Mouse (Mus musculus) midbrain, embryonic 10.5 days (tissue): ENCODE measurements around the gene Taar1. TPM values are rescaled to one million over a fixed set of nuclear protein-coding genes. Genes with fewer than 3 reads are reported as not detected.

Experiments used
- DNase-seq: peaks from one replicate; pipeline ENCODE4 v3.0.0-alpha.2; 2017; ENCODE audit warnings: low spot score
- H3K27ac ChIP-seq: fragments of 300-500 bp; sonication (generic); replicated peaks from 2 replicates; pipeline ENCODE4 v1.5.1; 2016; ENCODE audit warnings: mild to moderate bottlenecking
- H3K27me3 ChIP-seq: fragments of 300-500 bp; sonication (generic); 2 replicates; pipeline ENCODE4 v1.6.1; 2016; ENCODE audit warnings: low read depth, mild to moderate bottlenecking; ENCODE audit not compliant: poor library complexity, severe bottlenecking
- H3K36me3 ChIP-seq: fragments of 300-500 bp; sonication (generic); 2 replicates; pipeline ENCODE4 v1.6.1; 2016; ENCODE audit warnings: mild to moderate bottlenecking, moderate library complexity
- H3K4me1 ChIP-seq: fragments of 300-500 bp; sonication (generic); 2 replicates; pipeline ENCODE4 v1.6.1; 2016
- H3K4me3 ChIP-seq: fragments of 300-500 bp; sonication (generic); 2 replicates; pipeline ENCODE4 v1.5.1; 2016; ENCODE audit warnings: mild to moderate bottlenecking, moderate library complexity
- H3K9me3 ChIP-seq: fragments of 300-500 bp; sonication (generic); replicated peaks from 2 replicates; pipeline ENCODE4 v1.6.1; 2016; ENCODE audit warnings: mild to moderate bottlenecking
- WGBS: fragments of 180-500 bp; shearing (Covaris S2); methylation state at CpG from one replicate; pipeline ENCODE4 v1.1.7; 2016; 5-methylcytosine and 5-hydroxymethylcytosine counted together
- polyA plus RNA-seq: library from polyadenylated mRNA; unstranded; fragments of >200 nt; fragmentation: Nextera tagmentation; extraction: Ambion mirVana; gene quantifications from 2 replicates; pipeline ENCODE4 v1.2.1, GENCODE M21; 2016

Taar1 gene
- not detected in 2 replicates for polyA plus RNA-seq

- no peak for DNase-seq
- WGBS, result 94% methylated on average over 4 of the region's 4 CpGs
- Histone ChIP-seq H3K4me3 (no peak within 1 kb of the TSS), H3K36me3 (no peaks in the 10 kb centered on the region), H3K4me1 (no peaks in the 10 kb centered on the region), H3K27me3 (no peaks in the 10 kb centered on the region), H3K9me3 (no peaks in the 10 kb centered on the region), H3K27ac (no peak within 1 kb of the TSS)
Measured at GRCm38 (mm10) chr10:23920056-23920455, at the start of gene Taar1. Gene Taar1, plus strand, starts transcription at chr10:23920356.

- Histone ChIP-seq H3K4me3 (no peak overlapping the region), H3K36me3 (no peaks in the 10 kb centered on the region), H3K4me1 (no peaks in the 10 kb centered on the region), H3K9me3 (no peaks in the 10 kb centered on the region; the same call in 1 of the 2 replicates), H3K27ac (no peak overlapping the region), H3K27me3 (no peaks in the 10 kb centered on the region)
- 85% methylated on average over 6 of the region's 6 CpGs for WGBS
- DNase-seq, result no peak
Measured at GRCm38 (mm10) chr10:23880695-23881094, 39.5 kb upstream of the Taar1 start.

DNA sequence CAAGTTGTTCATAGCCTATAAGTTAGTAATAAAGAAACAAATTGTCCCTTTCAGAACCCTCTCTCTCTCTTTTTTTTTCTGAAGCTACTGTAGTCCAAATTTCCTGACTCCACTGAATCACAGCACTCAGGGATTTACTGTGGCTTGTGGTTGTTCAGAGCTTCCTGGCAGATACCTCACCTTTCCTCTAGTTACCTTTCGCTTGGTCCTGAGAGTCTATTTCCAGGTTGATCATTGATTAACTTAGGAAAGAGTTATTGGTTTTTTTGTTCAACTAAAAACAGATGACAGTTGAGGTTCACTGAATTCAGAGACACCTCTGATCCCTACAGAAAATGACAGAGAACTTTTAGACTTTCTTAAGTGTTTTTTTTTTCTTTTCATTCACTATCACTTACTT is 35.2 kb upstream of the Taar1 start:
- Histone ChIP-seq H3K27me3 (no peaks in the 10 kb centered on the region), H3K36me3 (no peaks in the 10 kb centered on the region), H3K9me3 (no peaks in the 10 kb centered on the region), H3K4me1 (no peaks in the 10 kb centered on the region), H3K4me3 (no peak overlapping the region), H3K27ac (no peak overlapping the region)
- DNase-seq, result no peak
- 92% methylated on average over 1 of the region's 1 CpGs for WGBS

DNA sequence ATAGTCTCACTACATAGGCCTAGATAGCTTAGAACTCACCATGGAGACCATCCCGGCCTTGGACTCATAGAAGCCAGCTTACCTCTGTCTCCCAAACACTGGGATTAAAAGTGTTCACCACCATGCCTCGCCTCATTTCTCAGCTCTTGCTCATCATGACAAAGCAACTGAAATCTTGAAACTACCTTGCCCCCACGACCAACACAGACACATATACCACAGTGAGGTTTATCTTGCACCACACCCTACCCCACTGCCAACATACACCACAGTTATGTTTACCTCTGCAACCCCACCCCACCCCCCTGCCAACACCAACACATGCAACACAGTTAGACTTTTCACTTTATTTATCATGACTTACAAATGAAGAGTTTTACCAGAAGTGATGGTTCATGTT is 34.1 kb upstream of the Taar1 start:
- DNase-seq, result no peak
- H3K27ac ChIP-seq, result no peak overlapping the region
- no peaks in the 10 kb centered on the region for H3K36me3 ChIP-seq
- H3K4me1 ChIP-seq, result no peaks in the 10 kb centered on the region
- no peak overlapping the region for H3K4me3 ChIP-seq
- no peaks in the 10 kb centered on the region for H3K27me3 ChIP-seq
- H3K9me3 ChIP-seq, result no peaks in the 10 kb centered on the region
- WGBS, result 76% methylated on average over 3 of the region's 3 CpGs

DNA sequence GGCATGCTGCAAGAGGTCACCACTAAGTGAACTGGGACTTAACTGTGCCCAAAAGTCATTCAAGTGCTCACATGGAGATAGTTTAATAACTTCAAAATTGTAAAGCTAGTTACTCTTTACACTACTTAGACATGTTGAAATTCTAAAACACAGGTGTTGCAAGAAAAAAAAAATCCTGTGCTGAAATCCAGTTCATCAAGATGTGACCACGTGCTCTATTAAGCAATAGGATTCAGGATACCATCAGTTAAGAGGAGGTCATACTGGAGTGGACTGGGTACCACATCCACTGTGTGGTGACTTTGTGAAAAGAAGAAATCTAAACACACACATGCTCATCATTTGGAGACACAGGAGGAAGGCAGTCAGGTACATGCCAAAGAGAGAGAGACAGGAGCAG is 27.2 kb upstream of the Taar1 start:
- H3K36me3 ChIP-seq, result no peaks in the 10 kb centered on the region
- DNase-seq, result no peak
- H3K9me3 ChIP-seq, result no peaks in the 10 kb centered on the region
- no peak overlapping the region for H3K27ac ChIP-seq
- WGBS, result 98% methylated on average over 1 of the region's 1 CpGs
- no peaks in the 10 kb centered on the region for H3K27me3 ChIP-seq
- no peak overlapping the region for H3K4me3 ChIP-seq
- H3K4me1 ChIP-seq, result peaks cover 4% of the 10 kb centered on the region; the same call in 1 of the 2 replicates

- H3K9me3 ChIP-seq, result no peaks in the 10 kb centered on the region
- DNase-seq, result no peak
- H3K4me1 ChIP-seq, result peaks cover 4% of the 10 kb centered on the region; the same call in 1 of the 2 replicates
- no peaks in the 10 kb centered on the region for H3K27me3 ChIP-seq
- no peak within 1 kb of the TSS for H3K27ac ChIP-seq
- no peaks in the 10 kb centered on the region for H3K36me3 ChIP-seq
- WGBS, result 40% methylated on average over 21 of the region's 21 CpGs
- H3K4me3 ChIP-seq, result peak within 1 kb of the TSS; percentile 24
Measured at GRCm38 (mm10) chr10:23894601-23895349, 25.4 kb upstream of the Taar1 start, which contains the start of gene Vnn1. Gene Vnn1, plus strand, starts transcription at chr10:23894688.

- no peak overlapping the region for H3K4me3 ChIP-seq
- no peaks in the 10 kb centered on the region for H3K27me3 ChIP-seq
- H3K9me3 ChIP-seq, result no peaks in the 10 kb centered on the region
- H3K4me1 ChIP-seq, result peaks cover 4% of the 10 kb centered on the region; the same call in 1 of the 2 replicates
- H3K36me3 ChIP-seq, result no peaks in the 10 kb centered on the region
- no peak for DNase-seq
- 78% methylated on average over 7 of the region's 7 CpGs for WGBS
- no peak overlapping the region for H3K27ac ChIP-seq
Measured at GRCm38 (mm10) chr10:23895376-23895775, 24.8 kb upstream of the Taar1 start.

DNA sequence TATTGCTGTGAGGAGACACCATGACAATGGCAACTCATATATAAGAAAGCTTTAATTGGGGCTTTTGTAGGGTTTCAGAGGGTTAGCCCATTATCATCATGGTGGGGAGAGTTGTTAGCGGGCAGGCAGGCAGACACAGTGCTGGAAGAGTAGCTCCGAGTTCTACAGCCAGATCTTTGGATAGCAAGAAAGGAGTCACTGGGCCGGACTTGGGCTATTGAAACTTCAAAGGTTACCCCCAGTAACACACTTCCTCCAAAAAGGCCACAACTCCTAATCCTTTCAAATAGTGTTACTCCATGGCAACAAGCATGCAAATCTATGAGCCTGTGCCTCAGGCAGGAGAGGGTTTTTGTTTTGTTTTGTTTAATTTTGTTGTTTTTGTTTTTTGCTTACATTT is 19.0 kb upstream of the Taar1 start:
- DNase-seq, result no peak
- no peak overlapping the region for H3K4me3 ChIP-seq
- peaks cover 12% of the 10 kb centered on the region for H3K4me1 ChIP-seq
- H3K36me3 ChIP-seq, result no peaks in the 10 kb centered on the region
- 42% methylated on average over 3 of the region's 3 CpGs for WGBS
- peak overlapping the region; percentile 42; the same call in 1 of the 2 replicates for H3K27ac ChIP-seq
- H3K27me3 ChIP-seq, result no peaks in the 10 kb centered on the region
- no peaks in the 10 kb centered on the region for H3K9me3 ChIP-seq

DNA sequence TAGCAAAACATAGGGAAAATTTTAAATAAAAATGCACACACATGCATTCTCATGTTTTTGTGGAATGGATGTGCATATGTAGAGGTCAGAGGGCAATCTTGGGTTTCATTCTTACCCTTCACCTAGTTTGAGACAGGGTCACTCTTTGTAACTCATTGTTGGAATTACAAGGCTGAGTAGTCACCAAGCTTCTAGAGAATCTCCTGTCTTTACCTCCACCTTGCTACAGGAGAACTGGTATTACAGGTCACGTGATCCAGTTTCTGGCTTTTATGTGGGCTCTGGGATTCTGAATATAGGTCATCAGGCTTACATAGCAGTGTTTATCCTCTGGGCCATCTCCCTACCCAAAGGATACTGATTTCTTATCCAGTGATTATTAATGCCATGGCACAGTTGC is 14.5 kb upstream of the Taar1 start:
- Histone ChIP-seq H3K4me3 (no peak overlapping the region), H3K27ac (no peak overlapping the region), H3K4me1 (peaks cover 10% of the 10 kb centered on the region), H3K36me3 (no peaks in the 10 kb centered on the region), H3K9me3 (no peaks in the 10 kb centered on the region), H3K27me3 (no peaks in the 10 kb centered on the region)
- WGBS, result 92% methylated on average over 1 of the region's 1 CpGs
- no peak for DNase-seq

DNA sequence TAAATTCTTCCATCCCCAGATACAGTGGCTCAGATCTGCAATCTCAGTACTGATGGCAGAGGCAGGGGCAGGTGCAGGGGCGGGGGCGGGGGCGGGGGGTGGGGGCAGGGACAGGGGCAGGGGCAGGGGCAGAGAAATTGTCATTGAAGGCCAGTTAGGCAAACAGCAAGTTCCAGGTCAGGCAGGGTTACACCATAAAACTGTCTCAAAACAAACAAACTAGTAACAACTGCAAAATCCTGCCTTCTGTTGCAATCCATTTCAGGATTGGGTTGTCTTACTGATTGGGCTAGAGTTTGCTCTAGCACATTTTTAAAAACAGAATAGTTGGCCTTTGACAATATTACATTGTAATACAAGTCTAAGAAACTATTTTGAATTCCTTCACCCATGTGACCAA is 2.3 kb downstream of the Taar1 start:
- H3K36me3 ChIP-seq, result no peaks in the 10 kb centered on the region
- H3K27ac ChIP-seq, result no peak overlapping the region
- no peaks in the 10 kb centered on the region for H3K27me3 ChIP-seq
- 82% methylated on average over 3 of the region's 3 CpGs for WGBS
- H3K4me1 ChIP-seq, result no peaks in the 10 kb centered on the region
- no peaks in the 10 kb centered on the region for H3K9me3 ChIP-seq
- no peak for DNase-seq
- no peak overlapping the region for H3K4me3 ChIP-seq

- DNase-seq, result no peak
- Histone ChIP-seq H3K9me3 (no peaks in the 10 kb centered on the region), H3K4me3 (no peak overlapping the region), H3K4me1 (no peaks in the 10 kb centered on the region), H3K27ac (no peak overlapping the region), H3K36me3 (no peaks in the 10 kb centered on the region), H3K27me3 (no peaks in the 10 kb centered on the region)
- WGBS, result 83% methylated on average over 2 of the region's 2 CpGs
Measured at GRCm38 (mm10) chr10:23923941-23924340, 3.8 kb downstream of the Taar1 start.

- H3K36me3 ChIP-seq, result no peaks in the 10 kb centered on the region
Measured at GRCm38 (mm10) chr10:23937613-23938012, 17.5 kb downstream of the Taar1 start.

GRCm38 (mm10) chr10:23938312-23938711 is 18.2 kb downstream of the Taar1 start, which contains the start of gene Taar2:
Gene Taar2, plus strand, starts transcription at chr10:23938572.
- Histone ChIP-seq H3K9me3 (no peaks in the 10 kb centered on the region), H3K36me3 (no peaks in the 10 kb centered on the region), H3K4me1 (peaks cover 8% of the 10 kb centered on the region; the same call in 1 of the 2 replicates), H3K4me3 (no peak within 1 kb of the TSS), H3K27ac (no peak within 1 kb of the TSS), H3K27me3 (no peaks in the 10 kb centered on the region)
- 65% methylated on average over 6 of the region's 6 CpGs for WGBS
- DNase-seq, result no peak

More at GRCm38 (mm10) chr10:23937613-23938012, 17.5 kb downstream of the Taar1 start:
- H3K4me3 ChIP-seq, result no peak overlapping the region
- peaks cover 8% of the 10 kb centered on the region; the same call in 1 of the 2 replicates for H3K4me1 ChIP-seq
- H3K9me3 ChIP-seq, result no peaks in the 10 kb centered on the region
- H3K27ac ChIP-seq, result no peak overlapping the region
- no peaks in the 10 kb centered on the region for H3K27me3 ChIP-seq
- DNase-seq, result no peak
- WGBS, result 58% methylated on average over 4 of the region's 4 CpGs
